Mouse (Mus musculus) erythroblast, embryonic 14.5 days (primary cell): ENCODE data around the gene Wdr5. TPM values are rescaled to one million over a fixed set of nuclear protein-coding genes. Genes with fewer than 3 reads are reported as not detected.

Experiments used
- H3K27me3 ChIP-seq: 2 replicates; pipeline ENCODE4 v1.6.1; 2012; ENCODE audit warnings: inconsistent platforms; ENCODE audit not compliant: control insufficient read depth
- H3K36me3 ChIP-seq: 2 replicates; pipeline ENCODE4 v1.6.1; 2012; ENCODE audit warnings: mild to moderate bottlenecking, inconsistent platforms; ENCODE audit not compliant: control insufficient read depth
- H3K4me1 ChIP-seq: 2 replicates; pipeline ENCODE4 v1.6.1; 2012; ENCODE audit warnings: inconsistent platforms; ENCODE audit not compliant: control insufficient read depth
- H3K4me3 ChIP-seq: replicated peaks from 2 replicates; pipeline ENCODE3; 2012; ENCODE audit warnings: moderate library complexity, mild to moderate bottlenecking, inconsistent platforms
- H3K9me3 ChIP-seq: 2 replicates; pipeline ENCODE4 v1.6.1; 2012; ENCODE audit warnings: low read length, inconsistent platforms, mixed read lengths; ENCODE audit not compliant: control insufficient read depth
- GATA1 ChIP-seq: IDR thresholded peaks from 2 replicates; pipeline ENCODE4 v1.6.1; 2012; ENCODE audit warnings: low read length, inconsistent platforms, mixed read lengths
- TAL1 ChIP-seq: IDR thresholded peaks from 3 replicates; pipeline ENCODE4 v1.6.1; 2012; ENCODE audit warnings: low read length, inconsistent platforms, mixed read lengths
- polyA plus RNA-seq: library from polyadenylated mRNA; stranded (reverse); fragments of >175 nt; gene quantifications from 2 replicates; pipeline ENCODE4 v1.2.3, GENCODE M21; 2012

The Wdr5 gene
- polyA plus RNA-seq, 1 experiment = 1.2 TPM

DNA sequence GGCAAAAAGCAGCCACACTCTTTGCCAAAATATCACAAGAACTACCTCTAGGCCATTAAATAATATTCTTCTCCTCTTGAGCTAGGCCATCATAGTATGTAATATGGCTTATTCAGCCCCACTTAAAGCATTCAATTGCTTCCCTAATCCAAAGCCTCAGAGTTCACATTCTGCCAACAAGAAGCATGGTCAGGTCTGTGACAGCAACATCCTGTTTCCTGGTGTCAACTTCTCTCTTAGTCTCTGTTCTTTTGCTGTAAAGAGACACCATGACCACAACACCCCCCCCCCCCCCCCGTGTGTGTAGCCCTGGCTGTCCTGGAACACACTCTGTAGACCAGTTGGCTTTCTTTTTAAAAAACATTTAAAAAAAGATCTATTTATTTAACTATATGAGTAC, 32.4 kb downstream of the Wdr5 start:
- Histone ChIP-seq H3K9me3 (peaks cover 2% of the 10 kb centered on the region; the same call in 1 of the 2 replicates), H3K4me3 (no peak overlapping the region), H3K36me3 (peaks cover 6% of the 10 kb centered on the region; the same call in 1 of the 2 replicates), H3K27me3 (no peaks in the 10 kb centered on the region), H3K4me1 (no peaks in the 10 kb centered on the region)
- TF ChIP-seq TAL1 = no peak
- no peak for TF ChIP-seq GATA1

DNA sequence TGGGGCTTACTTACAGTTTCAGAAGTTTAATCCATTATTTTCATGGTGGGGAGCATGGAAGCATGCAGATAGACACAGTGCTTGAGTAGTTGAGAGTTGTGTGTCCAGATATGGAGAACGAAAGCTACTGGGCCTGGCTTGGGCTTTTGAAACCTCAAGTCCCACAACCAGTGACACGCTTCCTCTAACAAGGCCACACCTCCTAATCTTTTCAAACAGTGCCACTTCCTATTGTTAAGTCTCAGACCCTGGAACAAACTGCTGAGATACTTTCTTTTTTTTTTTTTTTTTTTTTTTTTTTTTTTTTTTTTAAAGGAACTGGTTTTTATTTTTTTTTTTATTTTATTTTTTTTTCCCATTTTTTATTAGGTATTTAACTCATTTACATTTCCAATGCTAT, 33.0 kb downstream of the Wdr5 start:
- TF ChIP-seq TAL1 = no peak
- no peak for TF ChIP-seq GATA1
- Histone ChIP-seq H3K36me3 (peaks cover 5% of the 10 kb centered on the region; the same call in 1 of the 2 replicates), H3K4me3 (no peak overlapping the region), H3K9me3 (peaks cover 2% of the 10 kb centered on the region; the same call in 1 of the 2 replicates), H3K27me3 (no peaks in the 10 kb centered on the region), H3K4me1 (no peaks in the 10 kb centered on the region)

DNA sequence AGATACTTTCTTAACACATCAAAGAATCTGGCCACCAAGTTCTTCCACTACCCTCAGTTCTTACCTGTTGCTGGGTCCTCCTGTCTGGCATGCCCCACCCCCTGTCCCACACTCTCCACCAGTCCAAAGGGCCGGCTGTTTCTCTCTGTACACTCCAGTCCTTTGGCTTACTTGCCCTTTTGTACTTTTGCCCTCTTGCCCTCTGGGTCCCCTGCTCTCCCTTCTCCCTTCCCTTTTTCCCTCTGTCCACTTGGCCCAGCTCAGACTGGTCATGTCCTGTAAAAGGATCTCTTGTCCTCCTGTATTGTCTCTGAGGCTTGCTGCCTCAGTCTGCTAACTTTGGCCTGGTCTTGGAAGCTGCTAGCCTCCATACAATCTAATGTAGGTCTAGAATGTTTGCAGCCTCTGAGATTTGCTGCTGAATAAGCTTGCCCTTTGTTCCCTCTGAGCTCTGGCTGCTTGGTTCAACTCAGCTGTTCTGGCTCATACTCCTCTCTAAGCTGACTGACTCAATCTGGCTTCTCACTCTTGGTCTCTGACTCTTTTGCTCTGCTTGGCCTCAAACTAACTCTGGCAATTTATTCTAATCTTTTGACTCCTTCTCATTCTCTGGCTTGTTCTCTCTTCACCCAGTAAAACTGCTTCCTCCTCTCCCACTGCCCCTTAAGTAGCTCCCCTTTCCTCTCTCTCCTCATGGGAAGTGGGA, 33.9 kb downstream of the Wdr5 start:
- Histone ChIP-seq H3K9me3 (peaks cover 2% of the 10 kb centered on the region; the same call in 1 of the 2 replicates), H3K36me3 (peaks cover 4% of the 10 kb centered on the region; the same call in 1 of the 2 replicates), H3K4me1 (no peaks in the 10 kb centered on the region), H3K4me3 (no peak overlapping the region), H3K27me3 (no peaks in the 10 kb centered on the region)
- no peak for TF ChIP-seq TAL1
- no peak for TF ChIP-seq GATA1

DNA sequence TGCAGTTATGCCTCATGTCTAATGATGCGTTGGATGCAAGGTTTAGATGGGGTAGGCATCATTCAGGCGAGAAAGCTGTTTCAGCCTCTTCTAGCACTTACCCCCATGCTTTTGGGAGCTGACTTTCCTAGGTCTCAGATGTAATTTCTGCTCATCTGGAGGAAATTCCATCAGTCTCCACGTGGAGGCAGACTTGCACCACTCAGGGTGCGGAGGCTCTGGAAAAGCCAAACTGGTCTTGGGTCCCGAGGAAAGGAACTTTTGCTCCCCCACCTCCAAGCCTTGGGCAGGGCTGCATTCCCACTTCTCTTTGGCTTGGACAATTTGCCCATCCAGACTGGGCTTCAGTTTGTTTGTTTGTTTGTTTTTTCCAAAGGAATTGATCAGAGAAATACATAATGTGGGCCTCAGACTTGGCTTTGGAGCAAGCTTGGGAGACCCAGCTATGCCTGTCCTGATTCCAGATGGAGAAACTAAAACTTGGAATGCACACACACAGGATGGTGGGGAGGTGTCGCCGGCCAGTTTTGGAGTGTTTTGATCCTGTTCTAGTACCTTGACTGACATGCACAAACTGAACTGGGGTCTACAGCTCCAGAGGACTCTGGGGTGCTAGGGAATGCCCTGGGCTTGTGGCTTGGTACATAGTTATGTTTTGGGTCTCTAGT, 37.8 kb downstream of the Wdr5 start:
- no peaks in the 10 kb centered on the region; the same call in 1 of the 2 replicates for H3K4me1 ChIP-seq
- H3K4me3 ChIP-seq = no peak overlapping the region
- no peak for TF ChIP-seq GATA1
- TF ChIP-seq TAL1 = no peak
- H3K9me3 ChIP-seq = peaks cover 2% of the 10 kb centered on the region; the same call in 1 of the 2 replicates
- no peaks in the 10 kb centered on the region for H3K27me3 ChIP-seq
- no peaks in the 10 kb centered on the region for H3K36me3 ChIP-seq

DNA sequence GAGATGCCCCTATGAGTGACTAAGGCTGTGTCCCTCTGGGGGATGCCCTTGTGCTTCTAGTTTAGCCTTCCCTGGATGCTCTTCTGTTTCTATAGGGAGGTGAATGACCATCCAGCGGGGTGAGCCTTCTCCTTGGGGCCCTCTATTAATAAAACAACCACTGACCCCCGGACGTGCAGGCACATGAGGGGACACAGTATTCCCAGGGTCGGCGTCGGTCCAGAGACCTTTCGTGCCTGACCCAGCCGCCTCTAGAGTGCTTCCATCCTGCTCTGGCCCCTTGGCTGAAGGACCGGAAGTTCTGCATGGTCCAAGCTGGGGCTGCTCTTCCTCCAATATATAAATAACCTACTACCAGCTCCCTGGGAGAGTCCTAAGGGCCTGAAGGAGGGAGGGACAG, 39.4 kb downstream of the Wdr5 start:
- no peaks in the 10 kb centered on the region for H3K9me3 ChIP-seq
- H3K27me3 ChIP-seq = no peaks in the 10 kb centered on the region
- no peaks in the 10 kb centered on the region for H3K36me3 ChIP-seq
- no peak for TF ChIP-seq TAL1
- TF ChIP-seq GATA1 = no peak
- H3K4me1 ChIP-seq = no peaks in the 10 kb centered on the region; the same call in 1 of the 2 replicates
- no peak overlapping the region for H3K4me3 ChIP-seq

DNA sequence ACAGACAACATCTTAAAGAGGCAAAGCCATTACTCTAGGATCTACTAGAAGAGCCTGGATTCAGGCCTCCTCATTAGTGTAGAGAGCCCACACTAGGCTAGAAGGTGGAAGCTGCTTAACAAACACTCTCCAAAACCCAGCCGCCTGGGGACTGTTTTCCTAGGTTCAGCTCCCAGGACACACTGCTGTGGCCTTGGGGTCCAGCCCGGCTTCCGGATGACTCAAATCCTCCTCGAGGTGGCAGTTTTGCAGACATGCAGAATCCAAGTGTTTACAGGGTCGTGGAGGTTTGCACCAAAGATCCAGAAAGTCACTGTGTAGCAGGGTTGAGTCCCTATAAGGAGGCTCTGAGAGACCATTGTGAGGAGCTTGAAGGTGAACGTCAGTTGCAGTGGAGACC, 42.0 kb downstream of the Wdr5 start:
- Histone ChIP-seq H3K27me3 (no peaks in the 10 kb centered on the region), H3K9me3 (no peaks in the 10 kb centered on the region), H3K36me3 (no peaks in the 10 kb centered on the region), H3K4me3 (no peak overlapping the region), H3K4me1 (no peaks in the 10 kb centered on the region; the same call in 1 of the 2 replicates)
- TF ChIP-seq GATA1 (no peak), TAL1 (no peak)

DNA sequence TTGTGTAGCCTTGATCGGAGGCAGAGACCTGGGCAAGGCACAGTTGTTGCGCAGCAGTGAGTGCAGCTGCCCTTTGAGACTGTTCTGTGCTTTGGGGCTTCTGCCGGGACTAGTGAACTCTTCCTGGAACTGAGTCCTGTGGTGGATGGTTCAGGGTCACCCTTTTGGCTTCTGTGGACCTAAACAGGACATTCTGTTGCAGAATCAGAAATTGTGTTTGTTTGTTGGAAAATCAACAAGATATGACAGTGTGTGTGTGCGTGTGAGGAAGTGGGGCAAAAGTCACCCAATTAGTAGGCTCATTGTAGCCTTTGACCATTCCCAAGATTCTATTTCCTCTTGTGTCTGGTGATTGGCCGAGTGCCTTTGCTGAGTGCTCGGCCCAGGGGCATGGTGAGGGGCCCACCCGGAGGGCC, 45.8 kb downstream of the Wdr5 start:
- no peak for TF ChIP-seq GATA1
- TF ChIP-seq TAL1 = no peak
- Histone ChIP-seq H3K4me3 (no peak overlapping the region), H3K4me1 (no peaks in the 10 kb centered on the region), H3K36me3 (no peaks in the 10 kb centered on the region), H3K9me3 (no peaks in the 10 kb centered on the region), H3K27me3 (no peaks in the 10 kb centered on the region)

DNA sequence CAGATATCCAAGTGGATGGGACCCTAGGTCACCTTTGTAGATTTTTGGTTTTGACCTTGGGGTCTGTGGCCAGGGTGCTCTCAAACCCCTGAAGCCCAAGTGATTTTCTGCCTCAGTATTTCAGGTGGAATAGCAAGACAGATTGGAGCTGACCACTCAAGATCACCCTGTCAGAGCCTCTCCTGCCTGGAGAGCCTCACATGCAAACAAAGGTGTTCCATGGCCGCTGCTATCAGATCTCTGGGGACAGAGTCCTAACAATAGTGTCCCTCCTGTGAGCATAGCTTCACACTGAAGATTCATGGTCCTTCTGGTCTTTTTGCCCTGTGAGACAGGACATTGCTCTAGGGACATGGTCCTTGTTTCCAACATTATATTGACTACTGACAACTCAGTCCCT, 46.2 kb downstream of the Wdr5 start:
- Histone ChIP-seq H3K4me3 (no peak overlapping the region), H3K27me3 (no peaks in the 10 kb centered on the region), H3K9me3 (no peaks in the 10 kb centered on the region), H3K4me1 (no peaks in the 10 kb centered on the region), H3K36me3 (no peaks in the 10 kb centered on the region)
- TF ChIP-seq TAL1 (no peak), GATA1 (no peak)

DNA sequence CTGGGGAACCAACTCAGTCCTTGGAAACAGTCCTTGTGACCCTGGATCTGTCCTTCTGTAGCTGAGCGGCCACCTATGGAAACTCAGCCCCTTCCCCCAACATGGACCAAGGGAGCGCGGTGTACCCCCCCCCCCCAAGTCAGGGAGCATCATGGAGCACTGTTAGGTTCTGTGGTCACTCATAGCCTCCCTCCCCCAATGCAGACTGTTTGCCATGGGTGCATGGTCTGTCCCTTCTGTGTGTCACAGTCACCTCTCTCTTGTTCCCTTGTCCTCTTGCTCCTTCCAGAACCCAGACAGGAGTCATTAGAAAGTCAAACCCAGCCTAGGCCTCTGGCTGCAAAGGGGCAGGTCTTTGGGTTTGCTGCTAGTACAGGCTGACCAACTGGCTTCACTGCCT, 46.9 kb downstream of the Wdr5 start:
- Histone ChIP-seq H3K4me1 (no peaks in the 10 kb centered on the region), H3K27me3 (no peaks in the 10 kb centered on the region), H3K36me3 (no peaks in the 10 kb centered on the region), H3K4me3 (no peak overlapping the region), H3K9me3 (no peaks in the 10 kb centered on the region)
- TF ChIP-seq GATA1 = no peak
- TF ChIP-seq TAL1 = no peak
